Mouse (Mus musculus): ENCODE measurements around the gene Opcml.

Opcml gene

DNA sequence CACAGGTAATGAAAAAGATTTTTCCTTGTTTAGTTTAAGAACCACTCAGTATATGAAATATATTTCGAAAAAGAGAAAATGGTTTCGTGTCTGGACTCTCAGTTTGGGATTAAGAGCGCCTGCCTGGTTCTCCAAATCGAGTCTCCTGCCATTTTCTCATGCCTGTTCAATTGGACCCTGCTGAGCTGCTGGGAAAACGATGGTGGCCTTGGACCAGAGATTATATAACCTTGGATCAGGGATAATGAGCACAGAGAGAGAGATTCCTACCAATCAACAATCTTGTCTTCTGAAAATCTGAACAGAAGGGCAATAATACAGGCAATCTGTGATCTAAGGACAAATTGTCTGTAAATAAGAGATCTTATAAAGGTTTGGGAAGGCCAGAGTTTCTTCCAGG, 962.3 kb downstream of the Opcml start:
- no peak for DNase-seq (ENCODE audit: low read depth, low spot score)

DNA sequence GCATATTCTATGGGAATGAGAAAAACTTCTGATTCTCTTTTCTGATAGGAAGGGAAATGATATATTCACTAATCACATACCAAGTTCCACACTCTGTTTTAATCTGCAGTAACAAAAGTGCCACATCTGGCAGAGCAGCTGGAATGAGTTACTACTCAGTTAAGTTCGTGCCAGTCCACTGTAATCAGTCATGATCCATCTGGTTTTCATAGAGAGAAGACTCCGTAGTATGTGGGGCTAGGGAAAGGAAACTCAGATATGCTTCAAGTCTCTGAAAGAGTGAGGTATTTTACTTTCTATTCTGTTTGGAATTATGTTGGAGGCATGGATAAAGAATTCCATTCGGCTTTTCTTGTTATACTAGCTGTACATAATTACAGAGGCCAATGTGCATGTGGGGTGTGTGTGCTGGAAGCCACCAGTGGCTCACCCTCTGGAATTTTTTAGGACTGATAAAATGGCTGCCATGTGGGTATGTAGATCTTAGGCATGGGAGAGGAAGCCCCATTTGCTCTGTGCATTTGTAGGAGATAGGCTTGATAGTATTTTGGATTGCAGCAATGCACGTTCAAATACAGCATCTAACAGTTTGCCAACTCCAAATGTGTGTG, 966.4 kb downstream of the Opcml start:
- peak; percentile 71 for DNase-seq (ENCODE audit: low read depth, low spot score)

DNA sequence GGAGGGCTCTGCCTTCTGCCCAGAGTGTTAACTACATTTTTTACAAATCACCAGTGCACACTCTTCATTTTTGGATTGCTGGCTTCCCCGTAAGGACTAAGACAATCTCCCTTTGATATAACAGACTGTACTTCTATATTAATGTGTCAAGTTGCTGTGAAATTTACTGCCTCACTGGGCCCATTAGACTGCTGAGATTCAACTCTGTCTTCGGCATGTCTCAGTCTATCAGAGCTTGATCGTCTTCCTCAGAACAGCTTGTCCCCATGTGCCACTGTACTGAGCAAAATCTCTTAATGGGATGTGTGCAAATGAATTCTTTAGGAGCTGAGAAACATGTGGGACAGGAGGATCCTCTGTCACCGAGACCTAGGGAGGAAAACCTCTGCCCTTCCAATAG, 970.9 kb downstream of the Opcml start:
- DNase-seq (ENCODE audit: low read depth, low spot score): no peak

DNA sequence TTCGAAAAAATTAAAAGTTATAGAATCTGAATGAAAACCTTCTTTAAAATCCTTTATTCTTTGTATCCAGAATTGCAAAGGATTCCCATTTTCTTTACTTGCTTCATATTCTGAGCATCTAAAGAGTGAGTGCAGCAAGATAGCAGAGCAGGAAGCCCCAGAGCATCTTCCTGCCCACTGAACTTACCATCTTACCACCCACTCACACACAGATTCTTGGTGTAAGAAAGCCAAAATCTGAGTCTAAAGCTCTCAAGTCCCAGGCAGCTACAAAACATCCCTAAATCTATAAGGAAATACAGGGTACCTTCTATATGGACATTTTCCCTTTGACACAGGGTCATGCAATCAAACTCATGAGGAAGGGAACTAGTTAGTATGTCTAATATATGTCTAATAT, 973.6 kb downstream of the Opcml start:
- DNase-seq (ENCODE audit: low read depth, low spot score): no peak

DNA sequence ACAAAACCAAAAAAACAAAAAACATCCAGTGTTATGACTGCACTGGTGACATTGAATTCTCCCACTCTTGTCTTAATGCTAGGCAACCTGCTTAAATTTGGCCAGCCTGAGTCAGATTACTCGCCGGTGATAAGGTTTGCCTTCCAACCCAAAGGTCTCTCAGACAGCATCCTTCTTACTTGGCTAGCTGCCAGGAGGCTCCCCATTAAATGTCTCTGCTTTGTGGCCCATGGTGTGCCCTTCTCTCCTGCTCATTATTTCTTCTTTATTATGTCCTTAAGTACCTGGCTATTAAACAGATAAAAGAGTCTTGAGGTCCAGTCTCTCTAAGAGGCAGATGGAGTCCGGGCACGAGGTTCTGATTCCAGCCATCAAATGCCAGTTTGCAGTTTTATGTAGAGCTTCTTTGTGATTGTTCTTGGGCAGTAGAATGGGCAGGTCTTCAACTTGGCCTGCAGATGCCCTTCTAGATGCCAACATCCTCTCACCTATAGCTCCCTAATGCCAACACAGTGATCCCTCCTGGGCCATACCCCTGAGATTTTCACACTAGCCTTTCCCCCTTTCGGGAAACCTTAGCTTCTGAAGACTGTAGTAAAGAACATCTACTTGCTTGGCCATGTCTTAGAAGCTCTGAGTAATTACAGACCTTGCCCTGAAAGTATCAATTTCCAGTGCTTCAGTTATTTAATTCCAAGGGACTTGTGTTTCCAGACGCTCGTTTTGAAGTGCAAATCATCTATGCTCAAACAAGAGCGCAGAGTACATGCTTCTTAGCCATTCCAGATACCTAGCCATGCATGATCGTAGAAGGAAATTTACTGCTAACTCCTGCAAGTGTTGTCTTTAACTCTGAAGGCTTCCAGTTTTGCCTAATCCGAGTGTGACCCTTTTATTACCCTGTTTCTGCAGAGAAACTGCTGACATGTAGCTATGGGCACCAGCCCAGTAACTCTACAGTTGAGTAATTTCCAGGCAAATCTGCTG, 986.2 kb downstream of the Opcml start:
- peak; percentile 38 for DNase-seq (ENCODE audit: low read depth, low spot score)

DNA sequence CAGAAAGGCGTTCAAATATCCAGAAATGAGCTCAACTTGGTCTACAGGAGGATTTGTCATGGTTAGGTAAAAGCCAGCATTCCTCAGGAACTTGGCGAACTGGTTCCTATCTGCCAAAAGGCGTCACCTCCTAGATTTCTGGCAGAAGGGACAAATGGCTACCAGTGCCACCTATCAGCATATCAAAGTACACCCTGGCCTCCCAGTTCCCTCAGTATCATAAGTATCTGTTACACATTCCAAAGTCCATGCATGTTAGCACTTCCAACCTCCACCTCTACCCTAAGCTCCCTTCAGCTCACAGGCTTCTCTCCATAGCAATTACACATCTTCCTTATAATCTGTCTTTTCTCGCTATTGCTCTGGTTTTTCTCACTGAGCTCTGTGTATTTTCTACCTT, 993.3 kb downstream of the Opcml start:
- no peak for DNase-seq (ENCODE audit: low read depth, low spot score)

DNA sequence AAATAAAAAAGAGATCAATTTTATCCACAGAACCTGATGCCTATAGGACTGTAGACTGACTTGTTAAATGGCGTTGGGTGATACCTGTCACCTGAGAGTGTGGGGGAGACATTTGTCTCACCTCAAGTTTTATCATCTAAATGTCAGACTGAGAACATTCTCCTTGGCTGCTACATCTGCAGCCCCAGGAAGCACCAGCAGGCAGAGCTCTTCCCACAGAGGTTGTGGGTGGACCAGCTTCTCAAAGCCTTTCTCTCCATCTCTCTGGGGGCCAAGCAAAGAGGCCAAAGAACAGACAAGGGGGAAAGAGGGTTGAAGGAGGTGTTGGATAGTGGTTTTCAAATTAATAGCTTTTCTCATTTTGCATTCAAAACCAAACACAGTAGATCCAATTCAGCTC, 998.9 kb downstream of the Opcml start:
- DNase-seq (ENCODE audit: low read depth, low spot score): no peak

DNA sequence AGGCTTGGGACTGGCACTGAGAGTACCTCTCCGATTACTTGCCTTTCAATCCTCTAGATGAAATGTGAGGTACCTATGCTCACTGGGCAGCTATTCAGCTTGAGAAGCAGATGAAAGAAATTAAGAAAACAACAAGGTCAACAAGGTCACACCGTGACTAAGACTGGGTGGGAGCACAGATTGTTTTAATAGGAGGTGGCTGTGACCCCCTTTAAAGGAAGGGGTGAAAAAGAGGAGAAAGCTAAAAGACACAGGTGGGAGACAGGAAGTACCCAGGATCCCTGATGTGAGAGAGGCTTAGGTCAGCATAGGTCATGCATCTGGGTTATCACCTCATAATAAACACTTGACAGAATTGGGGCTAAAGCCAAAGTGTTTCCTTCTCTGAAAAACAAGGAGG, 1009.5 kb downstream of the Opcml start:
- peak; percentile 33 for DNase-seq (ENCODE audit: low read depth, low spot score)

DNA sequence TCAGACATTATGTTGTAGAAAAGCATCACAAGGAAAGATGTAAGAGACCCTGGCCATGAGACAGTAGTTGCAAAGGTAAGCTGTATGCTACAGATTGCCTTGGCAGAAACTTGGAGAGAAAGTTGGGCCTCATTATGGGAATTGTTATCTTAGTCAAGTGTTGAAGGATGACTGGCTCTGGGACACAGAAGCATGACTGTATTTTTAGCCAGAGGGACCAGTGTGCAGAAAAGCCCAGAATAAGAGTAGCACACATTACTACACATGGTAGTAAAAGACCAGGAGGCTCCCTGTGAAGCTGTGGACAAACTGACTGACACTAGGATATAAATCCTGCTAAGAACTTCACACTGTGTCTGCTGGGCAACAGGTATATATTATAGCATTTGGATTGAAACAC, 1016.1 kb downstream of the Opcml start:
- no peak for DNase-seq (ENCODE audit: low read depth, low spot score)

DNA sequence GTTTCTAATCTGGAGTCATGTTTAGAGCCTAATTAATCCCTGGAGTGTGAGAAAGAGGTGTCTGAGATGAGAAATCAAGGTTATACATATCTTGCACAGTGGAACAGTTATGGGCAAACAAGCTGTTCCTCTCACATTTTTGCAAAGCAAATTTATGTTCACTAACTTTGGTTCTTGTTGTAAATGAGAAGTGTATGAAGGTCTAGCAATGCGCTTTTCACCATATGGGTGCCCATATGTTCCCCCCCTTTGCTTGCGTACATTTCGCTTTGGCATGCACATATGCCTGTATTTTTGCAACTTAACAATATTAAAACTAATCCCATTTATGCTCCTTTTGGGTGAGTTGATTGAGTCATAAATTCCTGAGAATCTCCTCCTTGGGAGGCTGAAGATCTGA, 1031.5 kb downstream of the Opcml start:
- no peak for DNase-seq (ENCODE audit: low read depth, low spot score)

DNA sequence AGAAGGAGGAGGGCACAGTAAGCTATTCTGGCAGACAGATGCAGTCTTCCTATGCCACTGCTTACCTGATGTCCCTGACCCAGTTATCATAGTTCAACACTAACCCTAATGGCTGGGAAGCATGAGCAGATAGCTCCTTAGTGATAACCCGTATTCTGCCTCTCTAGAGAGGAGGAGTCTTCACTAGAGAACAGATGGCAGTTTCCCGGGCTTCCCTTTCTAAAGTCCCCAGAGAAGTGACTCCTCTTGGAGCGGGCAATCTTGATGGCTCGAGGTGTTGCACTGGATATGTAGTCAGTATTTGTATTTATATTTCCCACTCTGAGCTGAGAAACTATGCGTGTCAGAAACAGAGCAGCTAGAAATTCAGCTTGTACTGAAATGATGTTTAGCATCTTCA, 1031.9 kb downstream of the Opcml start:
- no peak for DNase-seq (ENCODE audit: low read depth, low spot score)

DNA sequence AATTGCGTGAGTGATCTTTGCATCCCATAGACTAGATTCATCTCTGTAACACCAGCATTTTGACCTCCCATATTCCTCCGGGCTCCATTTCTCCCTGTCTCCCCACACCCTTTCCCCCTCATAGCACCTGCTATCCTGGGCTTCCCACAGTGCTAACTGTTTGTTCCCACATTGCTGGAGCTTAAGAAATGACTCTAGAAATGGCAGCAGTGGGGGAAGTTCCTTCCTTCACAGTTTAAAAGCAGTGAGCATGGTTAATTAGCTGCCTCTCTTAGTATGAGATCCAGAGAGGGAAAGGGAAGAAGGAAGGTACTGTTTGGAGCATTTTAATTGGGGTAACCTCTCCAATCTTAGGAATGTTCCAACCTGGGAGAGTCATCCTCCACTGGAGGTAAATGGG, 1035.2 kb downstream of the Opcml start:
- no peak for DNase-seq (ENCODE audit: low read depth, low spot score)

DNA sequence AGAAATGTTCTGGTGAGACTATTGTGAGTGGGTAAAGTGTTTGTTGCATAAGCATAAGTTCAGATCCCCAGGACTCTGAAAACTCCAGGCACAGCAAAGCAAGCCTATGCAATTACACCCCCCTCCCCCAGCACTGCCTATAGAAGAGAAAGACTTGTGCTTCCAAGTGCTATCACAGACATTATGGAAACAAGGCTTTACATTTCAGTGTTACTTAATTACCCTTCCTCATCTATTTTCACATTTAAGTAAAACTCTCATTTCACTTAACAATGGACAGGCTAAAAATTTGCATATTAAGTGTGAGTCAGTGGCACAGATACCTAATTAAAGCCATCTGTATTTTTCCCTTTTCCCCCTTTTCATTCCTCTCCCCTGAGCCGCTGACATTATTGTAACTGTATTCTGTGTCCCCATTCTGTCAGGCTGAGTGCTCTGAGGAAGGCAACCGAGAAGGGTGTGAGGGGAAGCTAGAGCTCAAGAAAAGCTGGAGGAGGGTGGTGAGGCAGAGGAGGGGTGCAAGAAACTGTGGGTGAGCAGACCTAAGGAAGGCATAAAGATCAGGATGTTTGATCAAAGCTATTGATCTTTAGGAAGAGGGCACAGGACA, 1055.5 kb downstream of the Opcml start:
- no peak for DNase-seq (ENCODE audit: low read depth, low spot score)

DNA sequence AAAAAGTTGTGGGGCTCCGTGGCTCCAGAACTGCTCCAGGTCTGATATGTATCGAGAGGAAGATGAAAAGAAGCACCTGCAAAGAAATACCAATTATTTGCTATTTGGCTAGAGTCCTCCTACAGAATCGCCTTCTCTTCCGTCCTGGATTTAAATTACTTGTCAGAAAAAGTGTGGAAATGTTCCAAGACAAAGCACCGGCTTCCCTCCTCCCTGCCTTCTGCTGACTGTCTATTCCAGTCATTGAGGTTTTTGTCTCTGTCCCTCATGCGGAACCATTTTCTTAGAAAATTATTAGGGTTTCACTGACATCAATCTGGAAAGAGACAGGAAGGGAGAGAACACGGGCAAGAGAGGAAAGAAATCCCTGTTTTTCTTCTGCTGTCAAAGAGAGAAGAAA, 1065.3 kb downstream of the Opcml start:
- no peak for DNase-seq (ENCODE audit: low read depth, low spot score)

DNA sequence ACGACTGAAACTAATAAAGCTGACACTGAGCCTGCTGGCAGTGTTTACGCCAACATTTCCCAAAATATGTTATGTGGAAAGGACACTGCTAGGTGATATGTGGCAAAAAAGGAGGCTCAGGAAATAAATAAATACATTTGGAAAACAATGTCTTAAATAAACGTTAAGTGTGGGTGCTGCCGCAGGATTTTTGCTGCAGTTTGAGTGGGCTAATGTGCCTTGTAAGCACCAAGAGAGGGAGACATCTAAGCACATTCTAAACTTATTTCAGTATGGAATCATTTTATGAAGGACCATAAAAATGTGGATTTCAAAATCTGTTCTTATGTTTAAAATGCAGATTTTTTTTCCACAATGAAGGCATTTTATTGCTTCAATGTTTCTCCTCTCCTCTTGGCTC, 1071.4 kb downstream of the Opcml start:
- no peak for DNase-seq (ENCODE audit: low read depth, low spot score)

DNA sequence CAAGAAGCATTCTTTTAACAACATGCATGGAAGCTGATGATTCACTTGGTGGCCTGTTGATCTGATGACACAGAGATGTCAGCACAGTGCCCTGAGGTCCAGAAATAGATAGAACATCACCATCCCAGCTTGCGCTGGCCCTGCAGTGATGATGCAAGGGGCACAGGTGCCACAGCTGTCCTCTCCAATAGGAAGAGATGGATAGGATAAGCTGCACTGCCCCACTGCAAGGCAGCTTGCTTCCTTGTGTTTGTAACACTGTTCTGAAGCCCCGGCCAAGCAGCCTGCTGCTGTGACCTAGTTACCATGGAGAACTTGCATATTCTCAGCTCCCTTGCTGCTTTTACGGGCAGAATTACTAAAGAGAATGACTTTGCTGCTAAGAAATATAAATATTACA, 1076.7 kb downstream of the Opcml start:
- DNase-seq (ENCODE audit: low read depth, low spot score): no peak

DNA sequence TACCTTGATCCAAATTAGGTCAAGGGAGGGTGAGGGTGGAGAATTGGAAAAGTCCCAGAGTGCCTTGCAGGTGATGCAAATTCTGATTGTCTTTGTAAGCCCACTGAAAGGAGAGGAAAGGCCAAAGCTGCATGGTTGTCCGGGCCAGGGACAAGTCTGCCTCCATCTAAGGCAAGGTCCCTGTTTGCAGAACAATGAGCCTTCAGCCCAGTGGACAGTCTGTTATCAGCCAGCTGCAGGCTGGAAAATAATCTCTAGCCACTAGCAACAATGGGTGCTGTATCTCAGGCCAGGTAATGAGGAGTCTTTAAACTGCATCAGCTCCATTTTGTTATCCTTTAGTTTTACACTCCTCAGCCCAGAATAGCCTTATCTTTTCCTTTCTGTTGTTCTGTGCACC, 1079.9 kb downstream of the Opcml start:
- no peak for DNase-seq (ENCODE audit: low read depth, low spot score)

DNA sequence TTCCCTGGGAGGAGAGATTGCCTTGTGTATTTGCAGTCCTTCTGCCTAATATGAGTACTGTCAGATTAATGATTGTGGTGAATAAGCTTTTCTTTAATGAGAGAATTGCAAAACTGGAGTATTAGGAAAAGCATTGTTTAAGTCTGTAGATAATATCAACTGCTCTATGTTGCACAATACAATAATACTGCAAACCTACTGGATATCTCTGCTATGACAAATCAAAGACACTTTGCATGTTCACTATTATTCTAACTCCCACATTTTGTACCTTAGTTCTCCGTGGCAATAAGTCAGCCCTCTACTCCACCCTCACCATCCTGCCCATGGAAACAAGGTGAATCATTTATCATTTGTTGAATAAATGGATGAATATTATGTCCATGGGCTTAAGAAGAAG, 1092.0 kb downstream of the Opcml start:
- no peak for DNase-seq (ENCODE audit: low read depth, low spot score)

DNA sequence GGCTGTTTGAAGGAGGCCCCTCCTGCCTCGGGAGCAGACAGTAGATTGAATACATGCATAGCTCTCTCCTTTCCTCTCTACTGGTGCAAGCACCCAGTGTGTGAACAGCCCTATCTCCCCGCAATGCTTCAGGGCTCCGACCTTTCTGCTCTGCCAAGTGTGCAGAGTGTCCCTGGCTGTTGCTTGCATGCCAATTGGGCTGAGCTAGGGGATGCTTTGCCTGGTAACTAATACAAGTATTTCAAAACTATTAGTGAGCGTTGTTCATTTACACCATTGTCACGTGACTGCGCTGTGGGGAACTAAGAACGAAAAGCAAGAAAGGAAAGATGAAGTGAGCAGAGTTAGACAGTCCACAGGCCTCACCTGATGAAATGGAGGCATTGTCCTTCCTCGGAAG, 1101.0 kb downstream of the Opcml start:
- DNase-seq (ENCODE audit: low read depth, low spot score): no peak

DNA sequence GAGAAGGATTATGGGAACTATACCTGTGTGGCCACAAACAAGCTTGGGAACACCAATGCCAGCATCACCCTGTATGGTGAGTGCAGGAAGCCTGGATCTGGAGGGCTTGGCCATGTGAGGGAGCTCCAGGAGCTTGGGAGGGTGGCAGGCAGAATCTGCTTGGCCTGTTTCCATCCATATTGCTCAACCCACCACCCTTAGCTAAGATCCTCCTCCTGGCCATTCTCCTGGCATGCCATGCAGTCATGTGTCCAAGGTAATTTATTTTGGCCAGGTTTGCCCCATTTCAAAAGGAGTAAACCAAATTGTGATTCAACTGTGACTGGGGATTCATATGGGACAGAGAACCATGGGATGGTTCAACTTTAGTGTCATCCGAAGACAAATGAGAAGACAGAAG, 1112.7 kb downstream of the Opcml start:
- DNase-seq (ENCODE audit: low read depth, low spot score): no peak

DNA sequence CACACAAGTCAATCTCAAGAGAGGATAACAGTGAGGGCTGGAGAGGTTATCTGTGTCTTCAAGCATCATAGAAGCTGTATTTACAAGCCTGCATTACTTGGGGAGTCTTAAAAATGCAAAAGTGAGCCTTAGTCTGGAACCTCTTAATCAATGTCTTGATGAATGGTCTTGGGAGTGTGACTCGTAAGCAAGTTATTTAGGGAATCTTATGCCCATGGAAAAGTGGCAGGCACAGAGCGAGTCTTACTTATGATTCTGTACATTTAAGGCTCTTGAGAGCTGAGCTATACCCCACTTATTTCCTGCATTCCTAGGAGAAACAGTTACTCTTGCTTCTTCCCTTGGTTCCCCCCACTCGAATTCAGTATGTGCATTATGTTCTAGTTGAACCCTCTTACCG, 1119.2 kb downstream of the Opcml start:
- DNase-seq (ENCODE audit: low read depth, low spot score): no peak

DNA sequence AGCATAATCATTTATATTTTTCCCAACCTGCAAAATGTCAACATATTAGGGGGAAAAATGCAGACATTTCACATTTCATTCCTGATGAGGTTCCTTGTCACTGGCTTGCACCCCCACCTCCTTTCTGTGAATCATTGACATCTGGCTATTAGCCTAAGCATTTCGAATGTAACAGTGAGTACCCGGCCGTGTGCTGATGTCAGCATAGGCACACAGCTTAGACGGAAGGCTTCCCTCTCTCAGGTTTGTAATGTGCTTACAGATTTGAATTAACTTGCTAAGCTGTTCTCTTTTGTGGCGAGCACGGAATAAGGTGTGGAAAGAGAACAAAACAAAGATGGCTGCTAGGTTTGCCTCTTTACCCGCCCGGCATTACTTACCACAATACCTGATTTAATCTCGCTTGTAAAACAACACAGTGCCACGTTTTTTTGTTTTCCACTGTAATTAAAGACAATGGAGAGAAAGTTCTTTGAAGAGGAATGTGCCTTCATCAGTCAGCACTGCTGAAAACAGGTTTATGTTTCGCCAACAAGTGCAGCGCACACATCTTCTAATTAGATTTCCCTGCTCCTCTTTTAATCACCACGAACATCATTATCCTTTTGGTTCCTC, 1121.1 kb downstream of the Opcml start:
- no peak for DNase-seq (ENCODE audit: low read depth, low spot score)

Measured in forelimb bud, embryonic 11.5 days (tissue).